In the genomic region with DNA sequence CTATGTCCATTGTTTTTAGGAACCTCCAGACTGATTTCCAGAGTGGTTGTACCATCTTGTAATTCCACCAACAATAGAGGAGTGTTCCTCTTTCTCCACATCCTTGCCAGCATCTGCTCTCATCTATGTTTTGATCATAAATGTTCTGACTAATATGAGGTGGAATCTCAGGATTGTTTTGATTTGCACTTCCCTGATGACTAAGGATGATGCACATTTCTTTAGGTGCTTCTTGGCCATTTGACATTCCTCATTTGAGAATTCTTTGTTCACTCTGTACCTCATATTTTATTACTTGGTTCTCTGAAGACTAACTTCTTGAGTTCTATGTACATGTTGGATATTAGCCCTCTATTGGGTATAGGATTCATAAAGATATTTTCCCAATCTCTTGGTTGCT, we compare ENCODE assay signal across 30 mouse cellular contexts.
"Had no signal": no experiment of that assay in that cellular context is flagged by ENCODE, and none has a peak within 500 bp of the region (broad histone marks: within the 10 kb centered on the region; RNA-seq: fewer than 3 reads in every experiment).

No protein-coding gene starts in this region.

- ATAC-seq: liver, embryonic 12.5 days; liver, postnatal 0 days; lung, postnatal 0 days; midbrain, embryonic 13.5 days; midbrain, embryonic 15.5 days; midbrain, embryonic 16.5 days had no signal

- H3K36me3 ChIP-seq: limb, embryonic 10.5 days; limb, embryonic 12.5 days; limb, embryonic 13.5 days; limb, embryonic 15.5 days; liver, embryonic 12.5 days; liver, embryonic 13.5 days; liver, embryonic 15.5 days; lung, embryonic 15.5 days; midbrain, embryonic 10.5 days; midbrain, embryonic 12.5 days; midbrain, embryonic 13.5 days; midbrain, embryonic 15.5 days; neural tube, embryonic 12.5 days had no signal

- DNase-seq: left cerebral cortex, postnatal 4 days; liver; liver, embryonic 13.5 days; liver, postnatal 0 days; lung, adult 18-20 months; lung, adult 2 months; lung, embryonic 14.5 days; lung, postnatal 10 days; lung, postnatal 14 days; lung, postnatal 36 days; lung, postnatal 4 days; midbrain, embryonic 14.5 days had no signal

- H3K4me1 ChIP-seq: limb, embryonic 10.5 days; limb, embryonic 12.5 days; limb, embryonic 13.5 days; limb, embryonic 15.5 days; liver, embryonic 12.5 days; liver, embryonic 13.5 days; liver, embryonic 15.5 days; lung, embryonic 15.5 days; megakaryocyte, embryonic 14.5 days; midbrain, embryonic 10.5 days; midbrain, embryonic 12.5 days; midbrain, embryonic 13.5 days; midbrain, embryonic 15.5 days; neural tube, embryonic 12.5 days had no signal

- H3K4me3 ChIP-seq: limb, embryonic 10.5 days; limb, embryonic 12.5 days; limb, embryonic 13.5 days; limb, embryonic 15.5 days; liver, embryonic 12.5 days; liver, embryonic 13.5 days; liver, embryonic 15.5 days; lung, embryonic 15.5 days; megakaryocyte, embryonic 14.5 days; midbrain, embryonic 10.5 days; midbrain, embryonic 12.5 days; midbrain, embryonic 13.5 days; midbrain, embryonic 15.5 days; myocyte; neural tube, embryonic 12.5 days had no signal

- H3K27me3 ChIP-seq: limb, embryonic 12.5 days; limb, embryonic 13.5 days; limb, embryonic 15.5 days; liver, embryonic 12.5 days; liver, embryonic 13.5 days; liver, embryonic 15.5 days; lung, embryonic 15.5 days; megakaryocyte, embryonic 14.5 days; midbrain, embryonic 12.5 days; midbrain, embryonic 13.5 days; midbrain, embryonic 15.5 days; neural tube, embryonic 12.5 days had no signal

- H3K27ac ChIP-seq: limb, embryonic 10.5 days; limb, embryonic 12.5 days; limb, embryonic 13.5 days; limb, embryonic 15.5 days; liver, embryonic 12.5 days; liver, embryonic 13.5 days; liver, embryonic 14.5 days; liver, embryonic 15.5 days; lung, embryonic 15.5 days; macrophage; midbrain, embryonic 10.5 days; midbrain, embryonic 12.5 days; midbrain, embryonic 13.5 days; midbrain, embryonic 15.5 days; neural tube, embryonic 12.5 days had no signal
